ENCODE assay signal across 11 mouse cellular contexts in genomic region chr3:52178851-52179250, GRCm38 (mm10).
DNase-seq lines count a peak whose midpoint lies in the region; ATAC-seq and TF ChIP-seq lines count a peak whose summit lies in the region.
"Had no signal": no experiment of that assay in that cellular context is flagged by ENCODE, and none has a peak within 500 bp of the region (broad histone marks: within the 10 kb centered on the region; RNA-seq: fewer than 3 reads in every experiment).

No protein-coding gene starts in this region.

- H3K9me3 ChIP-seq in hindbrain, embryonic 11.5 days (ENCODE audit: control insufficient read depth, low read length), result no peaks in the 10 kb centered on the region
- H3K9me3 ChIP-seq in midbrain, embryonic 14.5 days (ENCODE audit: control insufficient read depth, low read length), result no peaks in the 10 kb centered on the region
- H3K9me3 ChIP-seq: liver, embryonic 13.5 days had no signal

- no peak for DNase-seq in gastrocnemius, adult 2 months
- no peak for DNase-seq in gastrocnemius, postnatal 4 days (ENCODE audit: low spot score in 2 of 2)
- peak; percentile 39 for DNase-seq in MN1 (ENCODE audit: low spot score)
- DNase-seq in hindbrain, embryonic 11.5 days (ENCODE audit: low spot score), result peak; percentile 34
- no peak for DNase-seq in midbrain, embryonic 14.5 days
- no peak for DNase-seq in cerebellum, adult 18-20 months
- DNase-seq in frontal cortex, postnatal 14 days (ENCODE audit: low spot score in 2 of 2), result no peak
- DNase-seq in thymus, postnatal 14 days, result no peak
- DNase-seq: kidney, adult 2 months; liver, embryonic 13.5 days had no signal

- intact Hi-C loops in gastrocnemius, adult 2 months (cut with DNase I), result loop anchor here (5.0 kb wide), 1 partner anchor 72 kb away; the partner anchor contains the start of gene Maml3

- WGBS in hindbrain, embryonic 11.5 days, result 53% methylated on average over 9 of the region's 9 CpGs
- WGBS in midbrain, embryonic 14.5 days, result 74% methylated on average over 9 of the region's 9 CpGs

- H3K4me2 ChIP-seq in hindbrain, embryonic 11.5 days (replicated peaks; ENCODE audit: low read depth, low read length), result no peak overlapping the region
- H3K4me2 ChIP-seq in midbrain, embryonic 14.5 days (ENCODE audit: low read length), result peak overlapping the region; percentile 44
- H3K4me2 ChIP-seq: liver, embryonic 13.5 days had no signal

- H3K27ac ChIP-seq in gastrocnemius, adult 2 months, result peak overlapping the region; percentile 81
- H3K27ac ChIP-seq in hindbrain, embryonic 11.5 days (ENCODE audit: low read depth, low read length), result peak overlapping the region; percentile 89
- H3K27ac ChIP-seq in midbrain, embryonic 14.5 days (replicated peaks; ENCODE audit: low read depth, low read length), result peak overlapping the region; percentile 89
- H3K27ac ChIP-seq: liver, embryonic 13.5 days had no signal

- H3K4me3 ChIP-seq in gastrocnemius, adult 2 months, result no peak overlapping the region
- H3K4me3 ChIP-seq in hindbrain, embryonic 11.5 days (ENCODE audit: low read depth, low read length), result no peak overlapping the region
- H3K4me3 ChIP-seq in midbrain, embryonic 14.5 days (replicated peaks; ENCODE audit: low read depth, low read length), result peak overlapping the region; percentile 4; the same call in 1 of the 2 replicates
- H3K4me3 ChIP-seq: liver, embryonic 13.5 days had no signal

- no peak for TF ChIP-seq CTCF in gastrocnemius, adult 2 months (IDR thresholded peaks at IDR 0.05)

- H3K4me1 ChIP-seq in hindbrain, embryonic 11.5 days (replicated peaks; ENCODE audit: control insufficient read depth, insufficient read depth, low read length), result peaks cover 11% of the 10 kb centered on the region
- H3K4me1 ChIP-seq in midbrain, embryonic 14.5 days (ENCODE audit: control insufficient read depth, insufficient read depth, low read length), result peaks cover 27% of the 10 kb centered on the region

- peak overlapping the region; percentile 37 for H3K9ac ChIP-seq in hindbrain, embryonic 11.5 days (ENCODE audit: low read depth, low read length)
- peak overlapping the region; percentile 39; the same call in 1 of the 2 replicates for H3K9ac ChIP-seq in midbrain, embryonic 14.5 days (replicated peaks; ENCODE audit: low read length)
- H3K9ac ChIP-seq: liver, embryonic 13.5 days had no signal

- H3K36me3 ChIP-seq in hindbrain, embryonic 11.5 days (ENCODE audit: control insufficient read depth, insufficient read depth, low read length), result no peaks in the 10 kb centered on the region
- no peaks in the 10 kb centered on the region for H3K36me3 ChIP-seq in midbrain, embryonic 14.5 days (ENCODE audit: control insufficient read depth, insufficient read depth, low read length)
- H3K36me3 ChIP-seq: liver, embryonic 13.5 days had no signal

- H3K27me3 ChIP-seq in hindbrain, embryonic 11.5 days (ENCODE audit: control insufficient read depth, insufficient read depth, low read length), result no peaks in the 10 kb centered on the region
- H3K27me3 ChIP-seq in midbrain, embryonic 14.5 days (ENCODE audit: control insufficient read depth, insufficient read depth, low read length), result no peaks in the 10 kb centered on the region
- H3K27me3 ChIP-seq: liver, embryonic 13.5 days; Patski had no signal

- peak; percentile 26 for ATAC-seq in hindbrain, embryonic 11.5 days (ENCODE audit: low FRiP score)
- ATAC-seq in midbrain, embryonic 14.5 days (ENCODE audit: low FRiP score, low TSS enrichment), result no peak
- ATAC-seq: Patski had no signal

Comparison
In these comparisons a context has a peak if more than half of its experiments do, and no peak if none do; other contexts are left out.
1. DNase-seq: peak in MN1 (single experiment) and hindbrain, embryonic 11.5 days (single experiment); none in gastrocnemius, adult 2 months (single experiment), gastrocnemius, postnatal 4 days (0 of 2), midbrain, embryonic 14.5 days (single experiment), cerebellum, adult 18-20 months (0 of 2), frontal cortex, postnatal 14 days (0 of 2) and thymus, postnatal 14 days (single experiment).
2. Peak in every context shown above with its lines, with median percentiles within 50 percentile points of each other: H3K27ac ChIP-seq.